Mouse (Mus musculus) kidney, postnatal 0 days (tissue): Measurements from ENCODE around the gene Soat1. TPM values are rescaled to one million over a fixed set of nuclear protein-coding genes. Genes with fewer than 3 reads are reported as not detected.

Source experiments
- ATAC-seq: fragments of 200-750 bp; cut with Nextera tagmentation; replicated peaks from 2 replicates; pipeline ENCODE4 v1.8.0; 2017; ENCODE audit warnings: low read depth, moderate number of reproducible peaks, moderate TSS enrichment, moderate library complexity; ENCODE audit not compliant: low FRiP score
- DNase-seq: peaks from one replicate; pipeline ENCODE4 v3.0.0-alpha.2; 2016; ENCODE audit warnings: low spot score
- H3K27ac ChIP-seq: fragments of 300-500 bp; sonication (generic); 2 replicates; pipeline ENCODE4 v1.5.1; 2014; ENCODE audit warnings: mild to moderate bottlenecking
- H3K27me3 ChIP-seq: fragments of 300-500 bp; sonication (generic); 2 replicates; pipeline ENCODE4 v1.6.1; 2014; ENCODE audit warnings: low read length, mixed read lengths; ENCODE audit not compliant: insufficient read depth
- H3K36me3 ChIP-seq: fragments of 300-500 bp; sonication (generic); 2 replicates; pipeline ENCODE4 v1.6.1; 2014; ENCODE audit warnings: low read length, mixed read lengths; ENCODE audit not compliant: insufficient read depth
- H3K4me1 ChIP-seq: fragments of 300-500 bp; sonication (generic); replicated peaks from 2 replicates; pipeline ENCODE4 v1.6.1; 2014; ENCODE audit warnings: antibody characterized with exemption, low read length, mixed read lengths; ENCODE audit not compliant: insufficient read depth
- H3K4me2 ChIP-seq: fragments of 300-500 bp; sonication (generic); 2 replicates; pipeline ENCODE4 v1.6.1; 2014; ENCODE audit warnings: mild to moderate bottlenecking, low read length, moderate library complexity, mixed read lengths
- H3K4me3 ChIP-seq: fragments of 300-500 bp; sonication (generic); replicated peaks from 2 replicates; pipeline ENCODE4 v1.5.1; 2014; ENCODE audit warnings: low read depth, low read length
- H3K9ac ChIP-seq: fragments of 300-500 bp; sonication (generic); 2 replicates; pipeline ENCODE4 v1.6.1; 2014; ENCODE audit warnings: low read depth, low read length
- H3K9me3 ChIP-seq: fragments of 300-500 bp; sonication (generic); replicated peaks from 2 replicates; pipeline ENCODE4 v1.6.1; 2016; ENCODE audit warnings: low read length, inconsistent platforms, mixed read lengths
- CTCF ChIP-seq: IDR thresholded peaks from 2 replicates; pipeline ENCODE4 v1.5.1; 2016; ENCODE audit warnings: antibody characterized with exemption, low read depth, mild to moderate bottlenecking, moderate library complexity
- WGBS: fragments of 180-500 bp; shearing (Covaris S2); extraction: QIAGEN DNeasy Blood & Tissue Kit; methylation state at CpG from one replicate; pipeline ENCODE4 v1.1.7; 2014; 5-methylcytosine and 5-hydroxymethylcytosine counted together
- polyA plus RNA-seq: library from polyadenylated mRNA; unstranded; fragments of >200 nt; fragmentation: Nextera tagmentation; extraction: Ambion mirVana; gene quantifications from 2 replicates; pipeline ENCODE4 v1.2.1, GENCODE M21; 2015

Gene Soat1
- polyA plus RNA-seq, 1 experiment from 2014 or later, result 30.5 TPM

- no peak for TF ChIP-seq CTCF
- Histone ChIP-seq H3K36me3 (0 out of 2 replicates have a peak, but pooled peaks cover 4% of the 10 kb centered on the region), H3K4me2 (no peak overlapping the region), H3K27ac (no peak overlapping the region), H3K4me3 (no peak overlapping the region), H3K4me1 (0 out of 2 replicates have a peak, but pooled peaks cover 6% of the 10 kb centered on the region), H3K9me3 (no peaks in the 10 kb centered on the region), H3K9ac (no peak overlapping the region), H3K27me3 (no peaks in the 10 kb centered on the region)
- WGBS, result 71% methylated on average over 3 of the region's 3 CpGs
- no peak for ATAC-seq
- no peak for DNase-seq
These were observed 5.6 kb downstream of the Soat1 start for GRCm38 (mm10) chr1:156468576-156468975.

- ATAC-seq, result no peak
- WGBS, result 68% methylated on average over 12 of the region's 12 CpGs
- TF ChIP-seq CTCF, result no peak
These were observed 6.4 kb downstream of the Soat1 start for GRCm38 (mm10) chr1:156467655-156468255.

DNA sequence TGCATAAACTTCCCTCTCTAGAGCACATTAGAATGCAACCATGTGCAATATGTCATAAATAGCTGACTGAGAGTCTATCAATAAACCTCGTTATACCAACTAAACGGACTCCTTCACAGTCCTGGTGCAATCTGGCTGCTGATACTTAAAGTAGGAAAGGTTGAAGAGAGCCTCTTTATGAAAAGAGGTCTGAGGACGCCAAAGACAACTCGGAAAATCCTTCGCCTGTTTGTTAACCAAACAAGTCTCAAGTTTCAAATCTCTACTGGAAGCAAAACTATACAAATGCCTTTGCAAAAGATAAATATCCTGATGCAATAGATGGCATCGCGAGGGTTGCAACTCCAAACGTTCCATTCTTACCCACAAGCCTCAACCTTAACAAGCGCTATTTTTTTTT is 9.2 kb downstream of the Soat1 start:
- H3K27ac ChIP-seq, result no peak overlapping the region
- TF ChIP-seq CTCF, result no peak
- H3K4me2 ChIP-seq, result no peak overlapping the region
- DNase-seq (no peak), ATAC-seq (no peak)
- no peaks in the 10 kb centered on the region for H3K27me3 ChIP-seq
- H3K4me1 ChIP-seq, result peaks cover under 1% of the 10 kb centered on the region; the same call in 1 of the 2 replicates
- WGBS, result 87% methylated on average over 9 of the region's 9 CpGs
- no peak overlapping the region for H3K4me3 ChIP-seq
- H3K36me3 ChIP-seq, result 0 out of 2 replicates have a peak, but pooled peaks cover 4% of the 10 kb centered on the region
- no peak overlapping the region for H3K9ac ChIP-seq
- no peaks in the 10 kb centered on the region for H3K9me3 ChIP-seq

More at GRCm38 (mm10) chr1:156467655-156468255, 6.4 kb downstream of the Soat1 start:
- 0 out of 2 replicates have a peak, but pooled peaks cover under 1% of the 10 kb centered on the region for H3K4me1 ChIP-seq
- no peak overlapping the region for H3K9ac ChIP-seq
- DNase-seq, result no peak
- 0 out of 2 replicates have a peak, but pooled peaks cover 4% of the 10 kb centered on the region for H3K36me3 ChIP-seq
- H3K9me3 ChIP-seq, result no peaks in the 10 kb centered on the region
- H3K4me2 ChIP-seq, result no peak overlapping the region
- H3K27ac ChIP-seq, result no peak overlapping the region
- H3K27me3 ChIP-seq, result no peaks in the 10 kb centered on the region
- H3K4me3 ChIP-seq, result no peak overlapping the region

DNA sequence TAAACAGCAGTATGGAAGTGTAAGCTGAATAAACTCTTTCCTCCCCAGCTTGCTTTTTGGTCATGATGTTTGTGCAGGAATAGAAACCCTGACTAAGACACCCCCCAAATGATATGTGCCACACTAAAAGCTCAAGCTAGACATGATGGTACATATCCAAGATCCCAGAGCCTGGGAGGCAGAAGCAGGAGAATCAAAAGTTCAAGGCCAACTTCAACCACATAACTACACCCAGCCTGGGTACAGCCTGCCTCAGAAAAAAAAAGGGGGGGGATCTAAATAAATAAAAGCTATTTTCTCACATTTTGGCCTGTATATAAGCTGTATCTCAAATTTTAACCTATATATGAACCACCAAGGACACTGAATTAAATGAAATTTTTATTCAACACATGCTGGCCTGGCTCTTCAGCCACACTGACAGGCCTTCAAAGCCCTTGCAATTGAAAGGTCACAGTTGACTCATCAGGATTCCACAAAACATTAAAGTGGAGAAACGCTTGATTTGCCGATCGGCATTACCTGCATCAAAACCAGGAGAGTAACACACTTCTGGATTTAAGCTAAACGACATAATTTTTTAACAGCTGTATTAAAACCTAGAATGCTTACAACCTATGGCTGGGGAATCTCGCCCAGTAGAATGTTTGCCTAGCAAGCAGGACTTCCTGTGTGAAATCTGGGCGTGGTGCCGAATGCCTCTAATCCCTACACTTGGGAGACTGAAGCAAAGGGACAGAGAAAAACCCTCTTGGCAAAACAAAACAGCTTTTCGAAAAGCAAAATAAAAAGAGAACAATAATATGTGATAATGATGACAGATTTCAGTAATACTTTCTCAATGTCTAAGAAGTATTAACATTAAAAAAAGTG is 9.9 kb downstream of the Soat1 start:
- Histone ChIP-seq H3K27ac (no peak overlapping the region), H3K27me3 (no peaks in the 10 kb centered on the region), H3K9ac (no peak overlapping the region), H3K4me1 (peaks cover 7% of the 10 kb centered on the region; the same call in 1 of the 2 replicates), H3K9me3 (no peaks in the 10 kb centered on the region), H3K4me2 (no peak overlapping the region), H3K4me3 (no peak overlapping the region), H3K36me3 (no peaks in the 10 kb centered on the region)
- ATAC-seq (no peak), DNase-seq (no peak)
- no peak for TF ChIP-seq CTCF
- WGBS, result 86% methylated on average over 8 of the region's 8 CpGs

DNA sequence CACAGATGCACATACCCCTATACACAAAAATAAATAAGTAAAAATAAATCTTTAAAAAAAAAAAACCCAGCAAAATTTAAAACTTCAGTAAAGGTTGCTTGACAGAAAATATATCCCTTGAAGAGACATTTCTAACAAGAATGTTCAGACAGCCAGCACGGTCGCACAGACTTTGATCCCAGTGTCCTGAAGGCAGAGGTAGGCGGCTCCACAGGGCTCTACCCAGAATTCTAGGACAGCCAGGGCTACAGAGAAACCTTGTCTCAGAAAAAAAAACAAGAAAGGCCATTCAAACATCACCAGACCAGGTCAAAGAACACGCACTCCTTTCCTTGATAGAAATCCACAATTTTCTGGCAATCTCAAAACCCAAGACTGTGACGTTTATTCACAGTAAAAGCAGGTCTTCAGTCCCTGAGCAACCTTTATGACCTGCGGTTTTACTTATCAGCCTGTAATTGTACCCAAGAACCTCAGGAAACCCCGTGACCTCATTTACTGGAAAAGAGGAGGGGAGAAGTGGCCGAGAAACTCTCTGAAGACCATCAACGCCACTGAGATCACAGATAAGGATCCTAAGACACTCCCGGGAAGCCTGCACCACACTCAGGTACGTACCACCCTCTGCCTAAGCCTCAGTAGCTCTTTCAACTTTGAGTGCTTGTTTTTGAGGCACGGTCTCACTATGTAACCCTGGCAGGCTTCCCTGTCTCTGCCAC is 11.7 kb downstream of the Soat1 start:
- DNase-seq, result no peak
- H3K27me3 ChIP-seq, result no peaks in the 10 kb centered on the region
- no peak for ATAC-seq
- no peaks in the 10 kb centered on the region for H3K36me3 ChIP-seq
- no peaks in the 10 kb centered on the region for H3K9me3 ChIP-seq
- TF ChIP-seq CTCF, result no peak
- no peak overlapping the region for H3K4me3 ChIP-seq
- WGBS, result 64% methylated on average over 12 of the region's 12 CpGs
- 0 out of 2 replicates have a peak overlapping the region, but pooled peaks have one; percentile 13 for H3K27ac ChIP-seq
- H3K4me1 ChIP-seq, result peaks cover 7% of the 10 kb centered on the region; the same call in 1 of the 2 replicates
- no peak overlapping the region for H3K9ac ChIP-seq
- no peak overlapping the region for H3K4me2 ChIP-seq

DNA sequence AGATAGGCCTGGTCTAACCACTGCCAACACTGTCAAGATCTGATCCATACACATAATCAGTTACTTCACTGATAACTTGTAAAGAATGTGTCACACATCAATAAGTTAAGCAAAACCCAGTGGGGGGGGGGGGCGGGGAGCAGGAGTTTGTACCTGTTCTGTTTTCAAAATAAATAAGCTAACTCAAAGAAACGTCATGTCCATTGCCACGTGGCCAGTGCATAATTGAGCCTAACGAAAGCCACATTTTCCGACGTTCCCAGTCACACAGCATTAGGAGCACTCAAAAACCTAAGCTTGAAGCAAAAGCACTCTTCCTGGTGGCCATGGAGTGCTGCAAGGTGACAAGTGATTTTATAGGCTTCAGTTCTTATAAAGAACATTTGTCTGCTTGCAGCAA is 13.1 kb downstream of the Soat1 start:
- no peak for ATAC-seq
- no peak for DNase-seq
- Histone ChIP-seq H3K27ac (no peak overlapping the region), H3K4me3 (no peak overlapping the region), H3K27me3 (no peaks in the 10 kb centered on the region), H3K9me3 (no peaks in the 10 kb centered on the region), H3K9ac (no peak overlapping the region), H3K4me1 (peaks cover 7% of the 10 kb centered on the region; the same call in 1 of the 2 replicates), H3K36me3 (no peaks in the 10 kb centered on the region; the same call in 1 of the 2 replicates), H3K4me2 (no peak overlapping the region)
- WGBS, result 80% methylated on average over 6 of the region's 6 CpGs
- TF ChIP-seq CTCF, result no peak
